Mouse (Mus musculus): ENCODE measurements at regions not wholly inside any gene's neighbourhood (a gene's known extent, or its start where the extent isn't known, plus 50 kb on each side); places are given as distances from the start of the nearest gene placed in this dataset.
"Not testable (repeated sequence)": the region's sequence is repeated elsewhere in the genome, so short reads cannot be mapped to it uniquely, and the experiment has no call there.

GRCm38 (mm10) chr13:52188605-52189003 is 342.1 kb downstream of the Gadd45g start:
- DNase-seq (ENCODE audit: low spot score in 2 of 2) = no peak

GRCm38 (mm10) chr13:52189382-52189923 is 341.6 kb downstream of the Diras2 start:
- DNase-seq (ENCODE audit: low spot score in 2 of 2) = no peak

- DNase-seq (ENCODE audit: low spot score in 2 of 2) = no peak
Measured at GRCm38 (mm10) chr13:52190256-52190655, 340.8 kb downstream of the Diras2 start.

- peak in 1 of 2 experiments; percentile 22 for DNase-seq (ENCODE audit: low spot score in 2 of 2)
Measured at GRCm38 (mm10) chr13:52190848-52191590, 340.1 kb downstream of the Diras2 start.

GRCm38 (mm10) chr13:52196917-52197316 is 334.2 kb downstream of the Diras2 start:
- no peak for DNase-seq (ENCODE audit: low spot score in 2 of 2)

DNA sequence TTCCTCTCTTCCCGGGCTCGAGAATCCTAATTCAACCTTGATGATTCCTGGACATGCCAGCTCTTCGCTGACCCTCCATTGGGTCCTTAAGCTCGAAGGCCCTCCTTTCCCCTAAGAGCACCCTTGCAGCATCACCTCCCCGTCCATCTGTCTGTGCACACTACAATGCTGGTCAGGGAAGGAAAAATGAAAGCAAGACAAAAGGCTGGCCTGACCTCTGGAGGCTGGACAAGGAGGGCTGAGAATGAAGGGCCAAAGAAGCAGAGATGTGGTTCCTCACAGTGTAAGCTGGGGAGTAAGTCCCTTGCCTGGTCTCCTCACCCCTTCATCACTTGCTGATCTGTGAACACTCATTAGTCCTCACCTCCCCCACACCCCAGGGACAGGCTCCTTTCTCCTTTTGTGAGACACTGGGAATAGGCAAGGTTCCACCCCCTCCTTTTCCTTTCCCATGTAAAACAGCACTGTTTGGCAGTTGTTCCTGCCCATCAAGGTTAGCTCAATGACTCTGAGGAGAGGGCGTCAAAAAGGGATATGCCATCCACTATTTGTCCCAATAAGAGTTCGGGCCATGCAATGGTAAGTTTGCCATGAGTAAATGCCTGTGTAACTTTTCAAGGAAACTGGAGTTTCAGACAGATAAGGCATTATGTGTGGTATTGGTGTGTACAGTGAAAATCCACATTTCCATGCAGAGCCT is 332.3 kb downstream of the Diras2 start:
- DNase-seq (ENCODE audit: low spot score in 2 of 2) = no peak

DNA sequence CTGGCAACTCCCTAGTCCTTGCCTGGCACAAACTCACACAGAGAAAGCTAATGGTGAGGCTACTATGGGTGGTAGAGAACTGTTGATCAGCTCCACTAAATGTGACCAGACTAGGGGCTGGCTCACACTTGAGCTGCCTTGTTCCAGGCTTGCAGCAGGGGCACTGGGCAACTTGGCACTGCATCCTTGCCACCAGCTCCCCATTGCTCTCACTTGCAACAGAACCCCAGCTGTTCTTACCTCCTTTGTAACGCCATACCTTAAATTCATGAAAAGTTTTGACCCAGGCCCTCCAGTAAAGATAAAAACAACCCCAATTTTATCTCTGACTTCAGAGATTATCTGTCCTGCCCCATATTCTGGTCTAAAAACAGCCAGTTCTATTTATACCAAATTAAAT is 328.7 kb downstream of the Diras2 start:
- DNase-seq (ENCODE audit: low spot score in 2 of 2) = no peak

DNA sequence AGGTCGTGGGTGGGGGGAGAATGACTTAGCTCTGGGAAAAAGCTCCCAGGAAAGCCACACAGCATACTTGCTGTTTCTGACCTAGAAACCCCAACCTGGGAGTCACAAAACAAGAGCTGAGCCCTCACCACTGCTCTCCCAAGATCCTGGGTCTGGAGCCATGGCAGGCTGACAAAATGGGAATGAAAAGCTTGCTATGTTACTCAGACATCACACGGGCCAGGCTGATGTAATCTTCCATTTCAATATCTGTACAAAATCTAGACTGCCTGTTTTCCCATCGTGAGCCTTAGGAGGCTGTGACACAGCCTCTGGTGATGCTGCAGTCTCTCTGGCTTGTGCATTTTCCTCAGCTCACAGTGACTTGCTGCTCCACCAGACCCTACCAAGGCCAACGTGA is 325.1 kb downstream of the Diras2 start:
- no peak for DNase-seq (ENCODE audit: low spot score in 2 of 2)

GRCm38 (mm10) chr13:52216343-52216742 is 314.7 kb downstream of the Diras2 start:
- DNase-seq (ENCODE audit: low spot score in 2 of 2) = no peak

GRCm38 (mm10) chr13:52217066-52217465 is 314.0 kb downstream of the Diras2 start:
- DNase-seq (ENCODE audit: low spot score in 2 of 2) = peak in 1 of 2 experiments; percentile 14

DNA sequence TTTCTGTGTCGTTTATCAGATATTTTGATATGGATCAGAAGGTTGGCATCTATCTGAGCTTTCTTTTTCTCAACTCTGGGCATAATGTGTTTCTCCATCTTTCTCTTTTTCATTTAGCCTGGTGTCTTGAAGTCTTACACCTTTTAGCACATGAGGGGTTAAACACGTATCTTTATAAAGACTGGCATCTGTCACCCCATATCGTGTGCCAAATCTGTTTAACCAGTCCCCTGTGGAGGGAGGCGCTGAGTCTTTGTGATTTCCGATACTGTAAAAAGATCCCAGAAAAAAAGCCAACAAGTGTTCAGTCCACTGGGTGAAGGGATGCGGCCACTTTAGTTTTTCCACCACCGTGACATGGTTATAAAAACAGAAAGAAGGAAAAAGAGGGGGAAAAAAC is 313.3 kb downstream of the Diras2 start:
- no peak for DNase-seq (ENCODE audit: low spot score in 2 of 2)

DNA sequence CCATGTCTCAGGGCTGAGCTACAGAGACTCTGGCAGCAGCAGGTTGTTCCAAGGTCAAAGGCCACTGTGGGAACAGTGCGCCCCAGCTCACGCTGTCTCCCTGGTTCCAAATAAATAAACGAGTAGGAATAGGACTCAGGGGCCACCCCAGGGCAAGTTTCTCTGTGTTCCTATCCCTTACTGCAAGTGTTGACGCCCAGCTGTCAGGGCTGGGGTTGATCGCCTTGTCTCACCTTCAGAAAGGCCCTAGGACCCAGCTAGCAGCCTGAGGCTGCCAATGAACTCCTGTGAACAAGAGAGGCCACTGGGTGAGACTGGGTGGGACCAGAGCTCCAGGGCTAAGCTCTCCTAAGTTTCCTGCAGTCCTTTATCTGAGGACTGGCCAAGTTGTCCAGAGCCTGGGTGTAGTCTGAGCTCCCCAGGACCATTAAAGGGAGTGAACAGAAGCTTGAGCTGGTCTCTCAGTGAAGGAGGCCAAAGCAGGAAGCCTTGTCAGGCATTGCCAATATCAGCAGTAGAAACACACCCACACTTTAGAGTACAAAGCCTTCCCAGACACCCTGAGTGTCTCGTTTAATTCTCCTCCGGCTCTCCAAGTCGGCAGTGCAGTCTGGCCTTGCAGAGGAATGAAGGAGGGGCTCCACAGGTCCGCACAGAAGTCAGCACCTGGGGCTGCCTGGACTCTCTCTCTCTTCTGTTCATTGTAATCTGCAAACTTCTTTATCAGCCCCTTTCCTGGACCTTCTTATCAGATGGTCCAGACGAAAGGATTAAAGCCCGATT is 308.6 kb downstream of the Diras2 start:
- no peak for DNase-seq (ENCODE audit: low spot score in 2 of 2)

- DNase-seq (ENCODE audit: low spot score in 2 of 2) = no peak
Measured at GRCm38 (mm10) chr13:52223098-52223962, 307.7 kb downstream of the Diras2 start.

DNA sequence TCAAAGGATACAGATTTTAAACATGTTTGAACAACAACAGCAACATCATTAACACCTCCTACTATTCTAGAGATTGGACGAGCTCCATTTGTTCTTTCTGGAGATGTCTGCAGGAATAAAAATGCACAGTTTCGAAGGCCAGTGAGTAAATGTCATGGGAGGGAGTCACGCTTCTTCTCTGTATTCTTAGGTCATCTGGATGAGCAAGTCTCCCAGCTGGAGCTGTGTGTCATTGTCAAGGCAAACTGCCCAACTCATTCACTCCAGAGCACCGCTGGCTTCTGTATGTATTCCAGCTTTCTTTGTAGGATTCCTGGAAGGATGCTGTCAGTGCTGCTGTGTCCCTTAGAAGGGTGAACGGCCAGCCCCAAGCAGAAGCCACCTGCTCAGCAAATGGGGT is 297.1 kb downstream of the Diras2 start:
- DNase-seq (ENCODE audit: low spot score in 2 of 2) = peak in 1 of 2 experiments; percentile 43

DNA sequence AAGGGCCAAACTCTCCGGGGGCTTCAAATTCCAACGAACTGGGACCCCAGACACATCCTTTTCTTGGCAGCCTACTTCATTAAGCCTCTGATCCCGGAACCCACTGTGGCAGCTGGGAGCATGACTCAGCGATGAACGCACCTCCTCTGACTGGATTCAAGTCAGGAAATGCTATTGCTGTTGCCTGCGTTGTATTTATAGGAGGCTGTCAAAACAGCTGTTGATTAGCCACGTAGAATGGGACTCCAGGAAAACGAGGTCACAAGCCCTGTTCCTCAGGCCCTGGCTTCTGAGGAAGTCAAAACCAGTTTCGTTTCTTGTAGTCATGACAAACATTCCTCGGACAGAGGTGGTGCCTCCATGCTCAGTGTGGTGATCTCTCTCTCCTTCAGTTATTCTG is 295.0 kb downstream of the Diras2 start:
- no peak for DNase-seq (ENCODE audit: low spot score in 2 of 2)

DNA sequence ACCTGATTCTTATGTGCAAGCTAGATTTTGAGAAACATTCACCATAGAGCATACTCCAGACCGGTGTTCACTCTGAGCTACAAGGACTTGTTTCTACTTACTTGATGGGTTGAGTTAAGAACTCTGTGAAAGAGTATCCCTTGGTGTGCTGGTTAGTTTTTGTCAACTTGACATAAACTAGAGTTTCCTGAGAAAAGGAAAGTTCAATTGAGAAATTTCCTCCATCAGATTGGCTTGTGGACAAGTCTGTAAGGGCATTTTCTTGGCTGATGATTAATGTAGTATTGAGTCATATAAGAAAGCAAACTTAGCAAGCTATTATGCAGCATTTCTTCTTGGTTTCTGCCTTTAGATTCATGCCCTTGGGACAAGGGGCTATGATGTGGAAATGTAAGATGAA is 291.5 kb downstream of the Diras2 start:
- no peak for DNase-seq (ENCODE audit: low spot score in 2 of 2)

DNA sequence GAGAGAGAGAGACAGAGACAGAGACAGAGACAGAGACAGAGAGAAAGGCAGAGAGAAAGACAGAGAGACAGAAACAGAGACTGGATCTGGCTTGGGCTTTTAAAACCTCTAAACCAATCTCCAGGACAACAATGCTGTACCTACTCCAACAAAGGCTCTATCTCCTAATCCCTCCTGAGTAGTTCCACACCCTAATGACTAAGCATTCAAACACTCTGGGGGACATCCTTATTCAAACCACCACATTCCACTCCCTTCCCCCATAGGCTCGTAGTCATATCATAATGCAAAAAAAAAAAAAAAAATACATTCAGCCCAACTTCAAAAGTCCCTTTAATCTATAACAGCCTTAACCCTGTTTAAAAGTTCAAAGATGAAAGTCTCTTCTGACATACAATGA is 289.3 kb downstream of the Diras2 start:
- no peak for DNase-seq (ENCODE audit: low spot score in 2 of 2)

DNA sequence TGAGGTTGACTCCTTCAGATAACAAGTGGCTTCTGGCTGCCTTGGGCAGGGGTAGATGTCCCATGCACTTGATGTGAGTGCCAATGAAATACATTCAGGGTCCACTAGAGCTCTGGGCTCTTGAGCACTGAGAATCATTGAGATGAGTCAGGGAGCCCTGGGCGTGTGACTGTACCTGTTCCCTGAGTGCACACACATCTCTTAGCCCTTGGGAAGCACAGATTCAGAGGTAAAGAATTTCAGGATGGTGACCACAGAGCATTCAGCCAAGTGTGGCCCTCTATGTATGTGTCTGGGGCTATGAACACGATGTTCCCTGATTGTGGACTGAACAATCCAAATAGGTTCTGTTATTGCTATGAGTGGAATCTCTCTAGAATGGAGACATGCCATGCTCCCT is 281.6 kb downstream of the Diras2 start:
- no peak for DNase-seq (ENCODE audit: low spot score in 2 of 2)

DNA sequence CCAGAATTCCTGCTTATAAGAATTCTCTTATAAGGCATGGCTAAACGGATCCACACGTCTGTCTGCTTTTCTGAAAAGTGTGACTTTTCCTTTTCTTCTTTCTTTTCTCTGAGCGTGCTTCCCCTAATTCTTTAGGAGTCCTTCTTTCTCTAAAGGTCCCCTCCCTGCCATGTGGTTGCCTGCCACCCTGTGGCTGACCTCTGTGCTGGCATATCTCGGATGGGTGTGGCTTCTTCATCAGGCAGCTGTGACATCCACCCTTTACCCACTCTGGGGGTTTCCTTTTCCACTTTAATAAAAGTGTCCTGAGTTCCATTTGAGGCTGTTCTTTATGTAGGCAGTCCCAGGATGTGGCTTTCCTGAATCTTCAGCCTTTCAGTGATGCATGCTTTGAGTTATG is 280.7 kb downstream of the Diras2 start:
- DNase-seq (ENCODE audit: low spot score in 2 of 2) = no peak

GRCm38 (mm10) chr13:52252303-52252702 is 278.8 kb downstream of the Diras2 start:
- DNase-seq (ENCODE audit: low spot score in 2 of 2) = no peak

- DNase-seq (ENCODE audit: low spot score in 2 of 2) = not testable (repeated sequence)
Measured at GRCm38 (mm10) chr13:52252726-52253125, 278.4 kb downstream of the Diras2 start.
